Mouse (Mus musculus): ENCODE results near the gene Kctd14. TPM values are rescaled to one million over a fixed set of nuclear protein-coding genes. Genes with fewer than 3 reads are reported as not detected.

Gene Kctd14
- polyA plus RNA-seq, 1 experiment from 2014 or later: 0.64 TPM

GRCm38 (mm10) chr7:97453141-97453921, 2.2 kb downstream of the Kctd14 start:
- H3K4me1 ChIP-seq (ENCODE audit: control insufficient read depth, insufficient read depth, low read length): peaks cover 6% of the 10 kb centered on the region; the same call in 1 of the 2 replicates
- H3K4me3 ChIP-seq (ENCODE audit: low read depth, low read length): peak overlapping the region; percentile 31
- H3K36me3 ChIP-seq (ENCODE audit: control insufficient read depth, insufficient read depth, low read length): no peaks in the 10 kb centered on the region
- DNase-seq (ENCODE audit: low spot score) (peak; percentile 23), ATAC-seq (ENCODE audit: insufficient read depth, low FRiP score, low TSS enrichment) (no peak)
- no peak overlapping the region for H3K27ac ChIP-seq (ENCODE audit: low read depth, low read length)
- no peaks in the 10 kb centered on the region for H3K27me3 ChIP-seq (ENCODE audit: control insufficient read depth, insufficient read depth, low read length)
- H3K9me3 ChIP-seq (ENCODE audit: control insufficient read depth, low read length): no peaks in the 10 kb centered on the region
- H3K4me2 ChIP-seq (ENCODE audit: low read depth): peak overlapping the region; percentile 65
- WGBS: 8% methylated on average over 27 of the region's 27 CpGs
- peak overlapping the region; percentile 53 for H3K9ac ChIP-seq (ENCODE audit: low read length)

GRCm38 (mm10) chr7:97454795-97455194, 3.7 kb downstream of the Kctd14 start:
- H3K27ac ChIP-seq (ENCODE audit: low read depth, low read length): no peak overlapping the region
- no peaks in the 10 kb centered on the region for H3K36me3 ChIP-seq (ENCODE audit: control insufficient read depth, insufficient read depth, low read length)

DNA sequence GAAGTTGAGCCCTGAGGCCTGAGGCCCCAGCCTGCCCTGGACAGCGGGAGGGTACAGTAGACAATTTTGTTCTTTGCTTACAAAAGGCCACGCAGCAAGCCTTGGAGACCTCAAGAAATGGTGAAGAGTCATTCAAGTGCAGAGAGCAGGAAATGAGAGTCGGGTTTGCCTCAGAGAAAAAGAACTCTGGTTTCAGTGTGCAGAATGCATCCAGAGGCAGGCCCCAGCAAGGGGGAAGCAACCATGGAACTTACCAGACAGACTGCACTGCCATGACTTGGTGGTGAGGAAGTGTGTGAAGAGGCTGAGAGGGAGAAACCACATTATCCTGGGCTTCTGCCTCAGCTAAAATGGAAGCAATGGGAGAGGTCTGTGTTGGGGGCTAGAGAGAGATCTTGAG, 4.5 kb downstream of the Kctd14 start:
- Histone ChIP-seq H3K27ac (ENCODE audit: low read depth, low read length) (no peak overlapping the region), H3K27me3 (ENCODE audit: control insufficient read depth, insufficient read depth, low read length) (no peaks in the 10 kb centered on the region), H3K4me1 (ENCODE audit: control insufficient read depth, insufficient read depth, low read length) (peaks cover 6% of the 10 kb centered on the region; the same call in 1 of the 2 replicates), H3K9me3 (ENCODE audit: control insufficient read depth, low read length) (no peaks in the 10 kb centered on the region), H3K4me3 (ENCODE audit: low read depth, low read length) (no peak overlapping the region), H3K36me3 (ENCODE audit: control insufficient read depth, insufficient read depth, low read length) (no peaks in the 10 kb centered on the region), H3K9ac (ENCODE audit: low read length) (no peak overlapping the region), H3K4me2 (ENCODE audit: low read depth) (no peak overlapping the region)
- no peak for DNase-seq (ENCODE audit: low spot score)
- ATAC-seq (ENCODE audit: insufficient read depth, low FRiP score, low TSS enrichment): no peak
- WGBS: 77% methylated on average over 3 of the region's 3 CpGs

More at GRCm38 (mm10) chr7:97454795-97455194, 3.7 kb downstream of the Kctd14 start:
- DNase-seq (ENCODE audit: low spot score): no peak
- Histone ChIP-seq H3K4me1 (ENCODE audit: control insufficient read depth, insufficient read depth, low read length) (peaks cover 6% of the 10 kb centered on the region; the same call in 1 of the 2 replicates), H3K27me3 (ENCODE audit: control insufficient read depth, insufficient read depth, low read length) (no peaks in the 10 kb centered on the region), H3K9ac (ENCODE audit: low read length) (no peak overlapping the region), H3K4me2 (ENCODE audit: low read depth) (no peak overlapping the region), H3K9me3 (ENCODE audit: control insufficient read depth, low read length) (no peaks in the 10 kb centered on the region), H3K4me3 (ENCODE audit: low read depth, low read length) (no peak overlapping the region)
- WGBS: 94% methylated on average over 10 of the region's 10 CpGs
- no peak for ATAC-seq (ENCODE audit: insufficient read depth, low FRiP score, low TSS enrichment)

DNA sequence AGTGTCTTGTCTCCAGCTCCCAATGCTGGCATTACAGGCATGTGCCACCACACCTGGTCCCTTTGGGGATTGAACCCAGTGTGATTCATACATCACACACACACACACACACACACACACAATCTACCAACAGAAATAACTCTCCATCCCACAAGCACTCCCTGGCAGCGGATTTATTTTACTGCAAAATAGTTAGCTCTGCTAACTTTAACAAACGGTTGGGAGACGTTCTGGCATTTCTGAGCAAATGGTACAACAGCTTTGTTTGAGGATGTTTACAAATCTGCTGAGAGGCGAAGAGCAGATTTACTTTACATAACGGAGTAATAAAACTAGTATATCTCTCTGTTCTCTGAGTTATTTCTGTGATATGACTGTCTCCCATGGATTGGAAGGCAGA, 21.9 kb downstream of the Kctd14 start:
- Histone ChIP-seq H3K27ac (ENCODE audit: low read depth, low read length) (no peak overlapping the region), H3K27me3 (ENCODE audit: control insufficient read depth, insufficient read depth, low read length) (no peaks in the 10 kb centered on the region), H3K4me1 (ENCODE audit: control insufficient read depth, insufficient read depth, low read length) (no peaks in the 10 kb centered on the region), H3K9me3 (ENCODE audit: control insufficient read depth, low read length) (no peaks in the 10 kb centered on the region), H3K36me3 (ENCODE audit: control insufficient read depth, insufficient read depth, low read length) (no peaks in the 10 kb centered on the region), H3K4me3 (ENCODE audit: low read depth, low read length) (no peak overlapping the region), H3K4me2 (ENCODE audit: low read depth) (no peak overlapping the region), H3K9ac (ENCODE audit: low read length) (no peak overlapping the region)
- ATAC-seq (ENCODE audit: insufficient read depth, low FRiP score, low TSS enrichment): no peak
- WGBS: 83% methylated on average over 5 of the region's 5 CpGs
- no peak for DNase-seq (ENCODE audit: low spot score)

GRCm38 (mm10) chr7:97479349-97479748, 28.2 kb downstream of the Kctd14 start:
- WGBS: 71% methylated on average over 3 of the region's 3 CpGs
- no peak overlapping the region for H3K4me2 ChIP-seq (ENCODE audit: low read depth)
- H3K36me3 ChIP-seq (ENCODE audit: control insufficient read depth, insufficient read depth, low read length): no peaks in the 10 kb centered on the region
- no peak overlapping the region for H3K9ac ChIP-seq (ENCODE audit: low read length)
- H3K9me3 ChIP-seq (ENCODE audit: control insufficient read depth, low read length): no peaks in the 10 kb centered on the region
- H3K27ac ChIP-seq (ENCODE audit: low read depth, low read length): no peak overlapping the region
- no peak for DNase-seq (ENCODE audit: low spot score)
- peaks cover 4% of the 10 kb centered on the region; the same call in 1 of the 2 replicates for H3K4me1 ChIP-seq (ENCODE audit: control insufficient read depth, insufficient read depth, low read length)
- H3K4me3 ChIP-seq (ENCODE audit: low read depth, low read length): no peak overlapping the region
- H3K27me3 ChIP-seq (ENCODE audit: control insufficient read depth, insufficient read depth, low read length): no peaks in the 10 kb centered on the region
- ATAC-seq (ENCODE audit: insufficient read depth, low FRiP score, low TSS enrichment): no peak

GRCm38 (mm10) chr7:97480290-97480689, 29.2 kb downstream of the Kctd14 start:
- ATAC-seq (ENCODE audit: insufficient read depth, low FRiP score, low TSS enrichment) (no peak), DNase-seq (ENCODE audit: low spot score) (no peak)
- Histone ChIP-seq H3K9ac (ENCODE audit: low read length) (no peak overlapping the region), H3K36me3 (ENCODE audit: control insufficient read depth, insufficient read depth, low read length) (0 out of 2 replicates have a peak, but pooled peaks cover 2% of the 10 kb centered on the region), H3K27me3 (ENCODE audit: control insufficient read depth, insufficient read depth, low read length) (no peaks in the 10 kb centered on the region), H3K4me2 (ENCODE audit: low read depth) (peak overlapping the region; percentile 33), H3K4me3 (ENCODE audit: low read depth, low read length) (0 out of 2 replicates have a peak overlapping the region, but pooled peaks have one; percentile 75), H3K27ac (ENCODE audit: low read depth, low read length) (no peak overlapping the region), H3K9me3 (ENCODE audit: control insufficient read depth, low read length) (no peaks in the 10 kb centered on the region), H3K4me1 (ENCODE audit: control insufficient read depth, insufficient read depth, low read length) (peaks cover 4% of the 10 kb centered on the region; the same call in 1 of the 2 replicates)
- WGBS: 27% methylated on average over 3 of the region's 3 CpGs

- WGBS: under 1% methylated on average over 24 of the region's 24 CpGs
- Histone ChIP-seq H3K36me3 (ENCODE audit: control insufficient read depth, insufficient read depth, low read length) (0 out of 2 replicates have a peak, but pooled peaks cover 2% of the 10 kb centered on the region), H3K9me3 (ENCODE audit: control insufficient read depth, low read length) (no peaks in the 10 kb centered on the region), H3K9ac (ENCODE audit: low read length) (peak within 1 kb of the TSS; percentile 85), H3K27ac (ENCODE audit: low read depth, low read length) (0 out of 2 replicates have a peak within 1 kb of the TSS, but pooled peaks have one; percentile 35), H3K4me2 (ENCODE audit: low read depth) (peak within 1 kb of the TSS; percentile 91), H3K4me1 (ENCODE audit: control insufficient read depth, insufficient read depth, low read length) (peaks cover 4% of the 10 kb centered on the region; the same call in 1 of the 2 replicates), H3K4me3 (ENCODE audit: low read depth, low read length) (peak within 1 kb of the TSS; percentile 75), H3K27me3 (ENCODE audit: control insufficient read depth, insufficient read depth, low read length) (no peaks in the 10 kb centered on the region)
- DNase-seq (ENCODE audit: low spot score): peak; percentile 88
- peak; percentile 98 for ATAC-seq (ENCODE audit: insufficient read depth, low FRiP score, low TSS enrichment)
These were observed 29.8 kb downstream of the Kctd14 start, which contains the start of gene Ints4 for GRCm38 (mm10) chr7:97480821-97481339. Ints4 (plus strand) TSS chr7:97480956.

GRCm38 (mm10) chr7:97483378-97483777, 32.3 kb downstream of the Kctd14 start:
- peaks cover 4% of the 10 kb centered on the region; the same call in 1 of the 2 replicates for H3K4me1 ChIP-seq (ENCODE audit: control insufficient read depth, insufficient read depth, low read length)
- no peak overlapping the region for H3K4me3 ChIP-seq (ENCODE audit: low read depth, low read length)
- no peaks in the 10 kb centered on the region for H3K9me3 ChIP-seq (ENCODE audit: control insufficient read depth, low read length)
- H3K27me3 ChIP-seq (ENCODE audit: control insufficient read depth, insufficient read depth, low read length): no peaks in the 10 kb centered on the region
- H3K4me2 ChIP-seq (ENCODE audit: low read depth): no peak overlapping the region
- 95% methylated on average over 2 of the region's 2 CpGs for WGBS
- H3K27ac ChIP-seq (ENCODE audit: low read depth, low read length): no peak overlapping the region
- ATAC-seq (ENCODE audit: insufficient read depth, low FRiP score, low TSS enrichment) (no peak), DNase-seq (ENCODE audit: low spot score) (no peak)
- no peak overlapping the region for H3K9ac ChIP-seq (ENCODE audit: low read length)
- peaks cover 4% of the 10 kb centered on the region; the same call in 1 of the 2 replicates for H3K36me3 ChIP-seq (ENCODE audit: control insufficient read depth, insufficient read depth, low read length)
